Mouse (Mus musculus): ENCODE data around the gene Gm15056.

Gm15056 gene

DNA sequence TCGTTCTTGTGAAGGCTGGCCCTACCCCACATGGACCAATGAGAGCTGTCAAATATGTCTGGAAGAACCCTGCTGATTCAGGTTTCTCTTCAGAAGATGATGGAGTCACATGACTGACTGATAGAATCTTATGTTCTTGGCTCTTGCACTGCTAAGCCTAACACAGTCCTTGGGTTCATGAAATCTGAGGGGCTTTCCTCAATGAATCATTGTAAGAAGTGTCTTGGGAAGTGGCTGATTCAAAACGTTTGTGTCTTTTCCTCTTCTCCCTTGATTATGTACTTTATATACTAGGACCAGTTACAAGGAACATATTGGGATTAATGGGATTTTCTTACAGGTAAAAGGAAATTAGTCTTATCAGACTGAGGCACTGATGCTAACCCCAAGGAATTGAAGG, at the start of gene Gm15056:
Gene Gm15056, minus strand, starts transcription at position 101 of the 400 bp plus-strand sequence.
- ATAC-seq (ENCODE audit: low TSS enrichment) = no peak

DNA sequence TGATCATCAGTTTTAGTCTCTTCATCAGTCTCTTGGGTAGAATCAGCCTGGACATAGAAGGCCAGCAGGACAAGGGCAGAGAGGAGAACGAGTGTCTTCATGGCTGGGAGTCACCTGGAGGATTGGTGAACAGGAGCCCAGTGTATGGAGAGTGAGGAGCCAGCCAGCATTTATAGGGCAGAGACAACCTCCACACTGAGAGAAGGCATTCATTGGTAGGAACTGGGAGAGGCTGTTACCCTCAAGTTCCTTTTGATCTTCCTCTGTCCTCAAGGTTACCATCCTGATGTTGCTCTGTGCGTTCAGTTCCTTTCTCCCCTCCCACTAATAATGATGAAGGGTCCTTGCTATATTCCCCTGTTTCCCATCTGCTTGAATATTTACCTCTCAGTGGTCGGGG, 42.2 kb upstream of the Gm15056 start, which contains the start of gene AY761185:
Gene AY761185, minus strand, starts transcription at position 101 of the 400 bp plus-strand sequence.
- ATAC-seq (ENCODE audit: low TSS enrichment) = no peak

DNA sequence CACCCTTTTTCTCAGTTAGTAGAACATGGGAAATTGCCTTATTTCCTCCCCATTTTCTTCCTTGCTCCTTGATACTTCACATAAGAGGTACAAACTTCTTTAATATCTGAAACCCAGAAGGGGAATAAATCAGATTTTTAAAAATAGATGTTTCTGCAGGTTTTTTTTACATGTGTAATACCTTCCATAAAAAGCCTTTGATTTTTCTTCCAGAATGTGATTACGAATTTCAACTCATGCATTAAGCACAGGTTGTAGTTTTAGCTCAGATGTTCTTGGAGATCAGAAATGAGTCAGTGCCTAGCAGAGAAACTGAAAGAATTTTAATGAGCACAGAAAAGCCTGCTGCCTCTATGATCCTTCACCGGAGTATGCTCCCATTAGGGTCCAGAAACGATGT, 19.5 kb upstream of the Gm15056 start, which contains the start of gene Gm6040:
Gene Gm6040, minus strand, starts transcription at position 101 of the 400 bp plus-strand sequence.
- ATAC-seq (ENCODE audit: low TSS enrichment) = peak; percentile 72; the same call in 1 of the 2 replicates

DNA sequence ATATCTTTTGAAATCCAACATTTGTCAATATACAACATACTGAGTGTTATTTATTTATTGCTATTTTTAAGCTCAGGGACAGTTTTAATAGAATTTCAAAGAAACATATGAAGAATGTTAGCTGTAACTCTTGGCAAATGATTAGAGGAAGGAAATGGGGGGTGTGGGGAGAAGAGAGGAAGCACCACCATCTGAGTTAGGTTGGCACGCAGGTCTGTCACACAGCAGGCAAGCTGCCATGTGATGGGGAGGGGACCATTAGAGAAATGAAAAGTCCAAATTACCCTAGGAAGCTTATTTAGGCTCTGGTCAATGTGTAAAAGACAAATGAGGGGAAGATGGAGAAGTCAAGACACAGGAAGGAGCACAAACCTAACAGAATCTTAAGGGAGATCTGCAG, 9.9 kb upstream of the Gm15056 start:
- ATAC-seq (ENCODE audit: low TSS enrichment) = no peak

DNA sequence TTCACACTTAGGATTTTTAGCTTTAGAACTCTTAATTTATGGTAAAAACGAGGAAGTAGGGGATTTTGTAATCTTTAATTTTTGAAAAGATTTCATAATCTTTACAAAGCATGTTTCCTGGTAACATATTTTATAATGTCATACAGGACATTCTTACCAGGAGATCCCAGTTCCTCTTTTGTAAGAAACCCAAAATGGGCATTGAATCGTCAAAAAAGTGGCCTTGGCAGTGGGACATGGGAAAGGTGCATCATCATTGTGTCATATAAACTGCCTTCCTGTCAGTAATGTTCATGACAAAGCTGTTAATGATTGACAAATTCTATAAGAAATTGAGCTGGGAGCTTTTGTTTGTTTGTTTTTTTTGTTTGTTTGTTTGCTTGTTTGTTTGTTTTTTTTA, 5.8 kb upstream of the Gm15056 start:
- no peak for ATAC-seq (ENCODE audit: low TSS enrichment)

DNA sequence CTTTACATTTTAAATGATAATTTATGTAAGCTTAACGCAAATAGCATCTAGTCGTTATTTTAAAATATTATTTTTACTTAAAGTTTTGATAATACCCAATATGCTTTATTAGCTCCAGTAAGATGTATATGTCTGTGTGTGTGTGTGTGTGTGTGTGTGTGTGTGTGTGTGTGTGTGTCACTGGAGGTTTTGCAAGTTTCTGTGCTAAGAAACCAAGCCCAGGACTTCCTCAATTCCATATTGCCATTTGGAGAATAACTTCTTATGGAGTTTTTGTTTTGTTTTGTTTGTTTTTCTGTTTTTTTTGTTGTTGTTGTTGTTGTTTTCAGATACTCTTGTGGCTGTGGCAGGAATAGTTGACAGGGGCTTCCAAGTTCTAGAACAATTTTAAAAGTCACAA, 4.7 kb upstream of the Gm15056 start:
- ATAC-seq (ENCODE audit: low TSS enrichment) = no peak

DNA sequence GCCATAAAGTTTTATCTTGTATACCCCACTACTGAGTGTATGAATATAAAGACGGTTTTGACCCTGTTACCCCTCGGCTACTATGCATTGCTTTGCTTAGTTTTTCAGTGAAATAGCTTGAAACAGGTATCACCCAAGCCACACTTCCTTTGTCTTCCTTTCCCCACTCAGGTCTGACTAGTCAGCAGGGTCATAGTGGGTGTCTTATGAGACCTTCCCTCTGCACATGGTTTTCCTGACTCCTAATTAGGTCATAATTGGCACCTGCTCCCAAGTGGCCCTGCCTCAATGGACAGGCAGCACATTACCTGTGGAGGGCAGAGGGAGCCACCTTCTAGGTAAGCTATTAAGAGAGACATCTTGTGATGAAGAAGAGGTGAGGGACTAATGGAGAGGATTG, 10.1 kb downstream of the Gm15056 start, which contains the start of gene Defb33:
Gene Defb33, plus strand, starts transcription at position 301 of the 400 bp plus-strand sequence.
- ATAC-seq (ENCODE audit: low TSS enrichment) = no peak

DNA sequence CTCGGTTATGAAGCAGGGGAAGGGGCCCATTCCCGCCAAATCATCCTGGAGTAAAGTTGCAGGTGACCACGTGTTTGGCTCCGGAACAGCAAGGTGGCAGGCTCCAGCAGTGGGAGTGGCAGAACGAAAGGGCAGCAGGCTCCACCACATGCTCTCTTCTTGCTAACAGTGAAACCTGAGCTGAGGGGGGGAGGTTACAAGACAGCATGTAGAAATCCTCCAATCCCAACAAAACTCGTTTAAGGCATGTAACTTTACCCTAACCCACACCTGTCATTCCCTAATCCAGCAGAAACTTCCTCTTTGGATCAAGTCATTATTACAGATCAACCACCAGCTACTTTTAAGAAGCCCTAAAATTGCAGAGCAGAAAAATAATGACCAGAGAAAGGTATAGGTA, 27.8 kb downstream of the Gm15056 start:
- no peak for ATAC-seq (ENCODE audit: low TSS enrichment)

All from frontal cortex, adult (tissue).